Mouse (Mus musculus) MEL (cell line): Measurements from ENCODE around the gene Slc30a6.

ENCODE experiments used
- CHD2 ChIP-seq: IDR thresholded peaks from 2 replicates; pipeline ENCODE4 v1.6.1; 2011; ENCODE audit warnings: low read length, improper control_type of control experiment
- CTCF ChIP-seq, 3 experiments: IDR thresholded peaks in 2 of 3; conservative IDR thresholded peaks in 1 of 3; 2 replicates each; pipeline ENCODE4 v1.5.1; 2011 to 2012; ENCODE audit warnings: low read length in 3 of 3, low read depth in 2 of 3, mild to moderate bottlenecking in 2 of 3, improper control_type of control experiment in 1 of 3, inconsistent platforms in 1 of 3, mixed read lengths in 1 of 3, moderate library complexity in 1 of 3; ENCODE audit not compliant: control insufficient read depth in 1 of 3, insufficient read depth in 1 of 3, poor library complexity in 1 of 3, severe bottlenecking in 1 of 3
- EP300 ChIP-seq, 2 experiments: IDR thresholded peaks; 2 replicates each; pipeline ENCODE4 v1.6.1; 2011; ENCODE audit warnings: improper control_type of control experiment in 2 of 2, low read length in 2 of 2, low read depth in 1 of 2, mild to moderate bottlenecking in 1 of 2
- MAX ChIP-seq: IDR thresholded peaks from 2 replicates; pipeline ENCODE4 v1.6.1; 2011; ENCODE audit warnings: low read length, improper control_type of control experiment
- NELFE ChIP-seq: IDR thresholded peaks from 2 replicates; pipeline ENCODE4 v1.6.1; 2011; ENCODE audit warnings: low read depth, low read length, improper control_type of control experiment
- NRF1 ChIP-seq: IDR thresholded peaks from 2 replicates; pipeline ENCODE4 v1.6.1; 2014; ENCODE audit warnings: low read depth, mild to moderate bottlenecking, inconsistent platforms, low read length, improper control_type of control experiment, moderate library complexity; ENCODE audit not compliant: poor library complexity, insufficient read depth, severe bottlenecking
- POLR2A ChIP-seq, 2 experiments: IDR thresholded peaks; 2 replicates each; pipeline ENCODE4 v1.6.1; 2011 to 2012; ENCODE audit warnings: low read length in 2 of 2, mild to moderate bottlenecking in 2 of 2, control low read depth in 1 of 2, improper control_type of control experiment in 1 of 2, low read depth in 1 of 2, moderate library complexity in 1 of 2; ENCODE audit not compliant: control insufficient read depth in 1 of 2, insufficient read depth in 1 of 2, poor library complexity in 1 of 2
- SMC3 ChIP-seq: IDR thresholded peaks from 2 replicates; pipeline ENCODE4 v1.6.1; 2011; ENCODE audit warnings: low read depth, low read length, improper control_type of control experiment
- TBP ChIP-seq: IDR thresholded peaks from 2 replicates; pipeline ENCODE4 v1.8.0; 2011; ENCODE audit warnings: low read depth, low read length, improper control_type of control experiment
- UBTF ChIP-seq: IDR thresholded peaks from 2 replicates; pipeline ENCODE4 v1.6.1; 2012; ENCODE audit warnings: low read depth, mild to moderate bottlenecking, inconsistent platforms, low read length, improper control_type of control experiment, moderate library complexity, borderline replicate concordance; ENCODE audit not compliant: insufficient read depth
- USF1 ChIP-seq: IDR thresholded peaks from 2 replicates; pipeline ENCODE4 v1.6.1; 2014; ENCODE audit warnings: low read depth, mild to moderate bottlenecking, inconsistent platforms, low read length, improper control_type of control experiment, moderate library complexity

- no peak for TF ChIP-seq USF1
- TF ChIP-seq POLR2A (IDR thresholded peaks at IDR 0.05; ENCODE audit: control insufficient read depth in 1 of 2, insufficient read depth in 1 of 2, low read depth in 1 of 2, low read length in 2 of 2, poor library complexity in 1 of 2) = no peak
- no peak for TF ChIP-seq CTCF (IDR thresholded peaks at IDR 0.05 in 2 of 3, conservative IDR thresholded peaks at IDR 0.05 in 1 of 3; ENCODE audit: control insufficient read depth in 1 of 3, insufficient read depth in 1 of 3, low read depth in 2 of 3, low read length in 3 of 3, poor library complexity in 1 of 3, severe bottlenecking in 1 of 3)
- no peak for TF ChIP-seq MAX
- TF ChIP-seq EP300 (IDR thresholded peaks at IDR 0.05; ENCODE audit: low read depth in 1 of 2, low read length in 2 of 2) = no peak
- TF ChIP-seq SMC3 = no peak
- TF ChIP-seq CHD2 = no peak
- no peak for TF ChIP-seq NELFE
- no peak for TF ChIP-seq UBTF
- TF ChIP-seq NRF1 = no peak
- no peak for TF ChIP-seq TBP
These were observed 21.5 kb downstream of the Slc30a6 start for GRCm38 (mm10) chr17:74416841-74417360.
